Mouse (Mus musculus) layer of hippocampus, postnatal 25 days (tissue): ENCODE measurements at regions not wholly inside any gene's neighbourhood (a gene's known extent, or its start where the extent isn't known, plus 50 kb on each side); places are given as distances from the start of the nearest gene placed in this dataset.
"Not testable (repeated sequence)": the region's sequence is repeated elsewhere in the genome, so short reads cannot be mapped to it uniquely, and the experiment has no call there.

Source experiments
- DNase-seq, 2 experiments: peaks; one replicate each; pipeline ENCODE4 v3.0.0; 2022; ENCODE audit warnings: mixed read lengths in 2 of 2, low spot score in 1 of 2; ENCODE audit errors: extremely low spot score in 1 of 2

DNA sequence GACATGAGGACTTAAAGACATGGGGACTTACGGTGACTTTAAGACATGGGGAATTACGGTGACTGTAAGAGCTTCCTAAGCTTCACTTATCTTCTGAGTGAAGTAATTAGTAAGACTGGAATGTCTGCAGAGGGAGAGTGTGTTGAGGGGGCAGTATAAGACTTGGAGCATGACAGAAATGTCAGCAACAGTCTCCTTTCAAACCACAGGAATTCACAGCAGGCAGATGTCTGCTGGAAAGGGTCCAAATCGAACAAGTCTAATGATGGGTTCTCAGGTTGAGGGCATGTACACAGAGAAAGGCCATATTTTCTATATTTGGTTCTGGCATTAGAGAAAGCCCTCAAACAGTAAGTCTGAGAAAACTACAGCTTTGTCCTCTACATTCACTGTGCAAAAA is 705.2 kb downstream of the Rapgef2 start:
- no peak for DNase-seq

GRCm38 (mm10) chr3:78575667-78576464 is 710.5 kb downstream of the Rapgef2 start:
- DNase-seq, result no peak

- DNase-seq, result no peak
Observed at GRCm38 (mm10) chr3:78574807-78575206, 711.5 kb downstream of the Rapgef2 start.

GRCm38 (mm10) chr3:78573299-78573698 is 713.0 kb downstream of the Rapgef2 start:
- no peak for DNase-seq

DNA sequence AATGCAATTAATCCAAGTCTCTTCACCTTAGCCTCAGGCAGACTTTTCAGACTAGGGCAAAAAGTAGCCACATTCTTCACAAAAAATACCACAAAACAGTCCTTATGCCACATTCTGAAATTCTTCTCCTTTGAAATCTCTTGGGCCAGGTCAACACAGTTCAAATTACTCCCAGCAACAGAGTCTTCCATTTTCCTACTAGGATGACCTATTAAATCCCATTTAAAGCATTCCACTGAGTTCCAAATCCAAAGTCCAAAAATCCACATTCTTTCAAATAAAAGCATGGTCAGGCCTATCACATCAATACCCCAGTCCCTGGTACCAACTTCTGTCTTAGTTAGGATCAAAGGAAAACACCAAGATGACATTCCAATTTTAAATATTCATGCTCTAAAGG is 721.4 kb downstream of the Rapgef2 start:
- DNase-seq, result not testable (repeated sequence)
